Mouse (Mus musculus) hindbrain, embryonic 12.5 days (tissue): Measurements from ENCODE around the gene Uox. TPM values are rescaled to one million over a fixed set of nuclear protein-coding genes. Genes with fewer than 3 reads are reported as not detected.

Experiments used
- ATAC-seq: fragments of 200-750 bp; cut with Nextera tagmentation; 2 replicates; pipeline ENCODE4 v1.8.0; 2017; ENCODE audit warnings: moderate TSS enrichment; ENCODE audit not compliant: low FRiP score
- H3K27ac ChIP-seq: fragments of 300-500 bp; sonication (generic); 2 replicates; pipeline ENCODE4 v1.5.1; 2016; ENCODE audit warnings: mild to moderate bottlenecking
- H3K27me3 ChIP-seq: fragments of 300-500 bp; sonication (generic); 2 replicates; pipeline ENCODE4 v1.6.1; 2016; ENCODE audit warnings: mild to moderate bottlenecking
- H3K36me3 ChIP-seq: fragments of 300-500 bp; sonication (generic); 2 replicates; pipeline ENCODE4 v1.6.1; 2016; ENCODE audit warnings: mild to moderate bottlenecking
- H3K4me1 ChIP-seq: fragments of 300-500 bp; sonication (generic); 2 replicates; pipeline ENCODE4 v1.6.1; 2016
- H3K4me2 ChIP-seq: fragments of 300-500 bp; sonication (generic); replicated peaks from 2 replicates; pipeline ENCODE4 v1.6.1; 2016; ENCODE audit warnings: mild to moderate bottlenecking
- H3K4me3 ChIP-seq: fragments of 300-500 bp; sonication (generic); 2 replicates; pipeline ENCODE4 v1.5.1; 2016; ENCODE audit warnings: mild to moderate bottlenecking
- H3K9ac ChIP-seq: fragments of 300-500 bp; sonication (generic); 2 replicates; pipeline ENCODE4 v1.6.1; 2016; ENCODE audit warnings: mild to moderate bottlenecking, moderate library complexity
- H3K9me3 ChIP-seq: fragments of 300-500 bp; sonication (generic); replicated peaks from 2 replicates; pipeline ENCODE4 v1.6.1; 2016; ENCODE audit warnings: mild to moderate bottlenecking
- WGBS: fragments of 180-500 bp; shearing (Covaris S2); methylation state at CpG from one replicate; pipeline ENCODE4 v1.1.7; 2016; 5-methylcytosine and 5-hydroxymethylcytosine counted together
- polyA plus RNA-seq: library from polyadenylated mRNA; unstranded; fragments of >200 nt; fragmentation: Nextera tagmentation; extraction: Ambion mirVana; gene quantifications from 2 replicates; pipeline ENCODE4 v1.2.1, GENCODE M21; 2016

Gene Uox
- polyA plus RNA-seq, 1 experiment from 2014 or later = not detected

- WGBS = 91% methylated on average over 6 of the region's 6 CpGs
- no peak overlapping the region for H3K9ac ChIP-seq
- H3K4me1 ChIP-seq = no peaks in the 10 kb centered on the region
- H3K27me3 ChIP-seq = no peaks in the 10 kb centered on the region
- no peaks in the 10 kb centered on the region for H3K36me3 ChIP-seq
- H3K4me2 ChIP-seq = no peak overlapping the region
- no peak overlapping the region for H3K4me3 ChIP-seq
- H3K9me3 ChIP-seq = no peaks in the 10 kb centered on the region
- H3K27ac ChIP-seq = no peak overlapping the region
- no peak for ATAC-seq
Observed at GRCm38 (mm10) chr3:146589523-146589922, 19.3 kb downstream of the Uox start.

- Histone ChIP-seq H3K27me3 (no peaks in the 10 kb centered on the region), H3K27ac (no peak overlapping the region), H3K4me3 (no peak overlapping the region), H3K4me1 (no peaks in the 10 kb centered on the region), H3K9ac (no peak overlapping the region), H3K4me2 (no peak overlapping the region), H3K36me3 (no peaks in the 10 kb centered on the region), H3K9me3 (no peaks in the 10 kb centered on the region)
- no peak for ATAC-seq
- 73% methylated on average over 7 of the region's 7 CpGs for WGBS
Observed at GRCm38 (mm10) chr3:146591159-146591558, 20.9 kb downstream of the Uox start.

GRCm38 (mm10) chr3:146591601-146592000, 21.4 kb downstream of the Uox start:
- no peak for ATAC-seq
- no peak overlapping the region for H3K9ac ChIP-seq
- no peaks in the 10 kb centered on the region for H3K27me3 ChIP-seq
- no peaks in the 10 kb centered on the region for H3K9me3 ChIP-seq
- H3K4me3 ChIP-seq = no peak overlapping the region
- H3K36me3 ChIP-seq = no peaks in the 10 kb centered on the region
- no peak overlapping the region for H3K27ac ChIP-seq
- WGBS = 66% methylated on average over 2 of the region's 2 CpGs
- H3K4me2 ChIP-seq = no peak overlapping the region
- no peaks in the 10 kb centered on the region for H3K4me1 ChIP-seq

DNA sequence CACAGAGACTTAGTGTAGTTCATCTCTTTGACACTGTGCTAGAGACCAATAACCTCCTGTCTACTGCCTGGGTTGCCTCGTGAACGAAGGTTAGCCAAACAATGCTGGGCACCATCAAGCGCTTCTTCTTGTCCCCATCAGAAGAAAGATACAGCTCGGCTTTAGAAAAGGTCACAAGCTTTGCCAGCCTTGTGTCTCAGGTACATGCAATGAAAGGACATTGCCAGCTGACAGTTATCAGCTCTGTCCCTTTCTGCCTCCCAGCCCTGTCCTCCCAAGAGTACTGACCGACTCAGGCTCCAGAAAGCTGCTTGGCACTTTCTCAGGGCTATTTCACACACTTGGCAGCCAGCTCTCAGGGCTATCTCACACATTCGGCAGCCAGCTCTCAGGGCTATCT, 25.2 kb downstream of the Uox start:
- no peaks in the 10 kb centered on the region for H3K9me3 ChIP-seq
- 89% methylated on average over 6 of the region's 6 CpGs for WGBS
- no peak overlapping the region for H3K4me2 ChIP-seq
- H3K4me3 ChIP-seq = no peak overlapping the region
- H3K27me3 ChIP-seq = no peaks in the 10 kb centered on the region
- no peaks in the 10 kb centered on the region for H3K36me3 ChIP-seq
- ATAC-seq = no peak
- no peak overlapping the region for H3K27ac ChIP-seq
- H3K9ac ChIP-seq = no peak overlapping the region
- H3K4me1 ChIP-seq = no peaks in the 10 kb centered on the region

- ATAC-seq = no peak
- no peak overlapping the region for H3K27ac ChIP-seq
- H3K9me3 ChIP-seq = no peaks in the 10 kb centered on the region
- no peaks in the 10 kb centered on the region for H3K27me3 ChIP-seq
- H3K4me2 ChIP-seq = no peak overlapping the region
- H3K36me3 ChIP-seq = no peaks in the 10 kb centered on the region
- H3K4me3 ChIP-seq = no peak overlapping the region
- H3K4me1 ChIP-seq = no peaks in the 10 kb centered on the region
- no peak overlapping the region for H3K9ac ChIP-seq
- WGBS = 88% methylated on average over 8 of the region's 8 CpGs
Observed at GRCm38 (mm10) chr3:146596387-146596786, 26.2 kb downstream of the Uox start.

- Histone ChIP-seq H3K4me1 (no peaks in the 10 kb centered on the region), H3K27me3 (no peaks in the 10 kb centered on the region), H3K36me3 (no peaks in the 10 kb centered on the region), H3K4me2 (no peak overlapping the region), H3K4me3 (no peak overlapping the region), H3K27ac (no peak overlapping the region), H3K9ac (no peak overlapping the region), H3K9me3 (no peaks in the 10 kb centered on the region)
- 88% methylated on average over 7 of the region's 7 CpGs for WGBS
- ATAC-seq = no peak
Observed at GRCm38 (mm10) chr3:146596864-146597263, 26.6 kb downstream of the Uox start.

- H3K27me3 ChIP-seq = no peaks in the 10 kb centered on the region
- H3K4me3 ChIP-seq = no peak overlapping the region
- H3K4me2 ChIP-seq = no peak overlapping the region
- no peak overlapping the region for H3K9ac ChIP-seq
- no peak for ATAC-seq
- H3K36me3 ChIP-seq = no peaks in the 10 kb centered on the region
- no peak overlapping the region for H3K27ac ChIP-seq
- no peaks in the 10 kb centered on the region for H3K4me1 ChIP-seq
- WGBS = 87% methylated on average over 6 of the region's 6 CpGs
- H3K9me3 ChIP-seq = no peaks in the 10 kb centered on the region
Observed at GRCm38 (mm10) chr3:146598411-146598810, 28.2 kb downstream of the Uox start.

GRCm38 (mm10) chr3:146599198-146599900, 29.1 kb downstream of the Uox start:
- H3K9ac ChIP-seq = no peak overlapping the region
- 84% methylated on average over 6 of the region's 6 CpGs for WGBS
- ATAC-seq = no peak
- H3K4me2 ChIP-seq = no peak overlapping the region
- H3K4me1 ChIP-seq = no peaks in the 10 kb centered on the region
- no peaks in the 10 kb centered on the region for H3K27me3 ChIP-seq
- H3K4me3 ChIP-seq = no peak overlapping the region
- no peak overlapping the region for H3K27ac ChIP-seq
- H3K36me3 ChIP-seq = no peaks in the 10 kb centered on the region
- no peaks in the 10 kb centered on the region for H3K9me3 ChIP-seq

- Histone ChIP-seq H3K27ac (no peak overlapping the region), H3K9ac (no peak overlapping the region), H3K4me1 (no peaks in the 10 kb centered on the region), H3K9me3 (no peaks in the 10 kb centered on the region), H3K4me3 (no peak overlapping the region), H3K36me3 (no peaks in the 10 kb centered on the region), H3K4me2 (no peak overlapping the region), H3K27me3 (no peaks in the 10 kb centered on the region)
- no peak for ATAC-seq
- 91% methylated on average over 2 of the region's 2 CpGs for whole genome bisulfite sequencing
Observed at GRCm38 (mm10) chr3:146601205-146601604, 31.0 kb downstream of the Uox start.

GRCm38 (mm10) chr3:146602531-146602930, 32.3 kb downstream of the Uox start:
- Histone ChIP-seq H3K27ac (no peak overlapping the region), H3K4me3 (no peak overlapping the region), H3K9ac (no peak overlapping the region), H3K4me1 (peaks cover 3% of the 10 kb centered on the region; the same call in 1 of the 2 replicates), H3K27me3 (no peaks in the 10 kb centered on the region), H3K36me3 (no peaks in the 10 kb centered on the region), H3K9me3 (no peaks in the 10 kb centered on the region), H3K4me2 (no peak overlapping the region)
- no peak for ATAC-seq
- 96% methylated on average over 3 of the region's 3 CpGs for WGBS

- no peak for ATAC-seq
- WGBS = 87% methylated on average over 9 of the region's 9 CpGs
Observed at GRCm38 (mm10) chr3:146604647-146605046, 34.4 kb downstream of the Uox start.

DNA sequence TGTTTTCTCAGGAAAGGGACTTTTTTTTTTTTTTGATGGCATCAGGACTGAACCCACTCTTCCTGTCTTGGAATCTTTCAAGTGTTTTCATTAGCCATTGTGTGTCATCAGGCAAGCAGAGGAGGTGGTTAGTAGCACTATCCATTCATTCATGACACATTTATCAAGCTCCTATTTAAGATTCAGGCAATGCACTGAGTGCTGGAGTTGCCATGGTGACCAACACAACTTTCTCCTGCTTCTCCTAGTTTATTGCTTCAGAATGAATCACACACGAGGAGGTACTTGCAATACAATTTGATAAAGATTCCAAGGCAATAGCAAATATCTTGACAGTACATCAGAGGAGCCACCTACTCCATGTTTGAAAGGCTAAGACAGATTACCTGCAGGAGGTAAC, 37.1 kb downstream of the Uox start:
- Histone ChIP-seq H3K27ac (no peak overlapping the region), H3K4me1 (peaks cover 6% of the 10 kb centered on the region; the same call in 1 of the 2 replicates), H3K4me3 (no peak overlapping the region), H3K4me2 (no peak overlapping the region), H3K36me3 (no peaks in the 10 kb centered on the region), H3K9ac (no peak overlapping the region), H3K9me3 (no peaks in the 10 kb centered on the region), H3K27me3 (no peaks in the 10 kb centered on the region)
- WGBS = 35% methylated on average over 1 of the region's 1 CpGs
- ATAC-seq = no peak

More at GRCm38 (mm10) chr3:146604647-146605046, 34.4 kb downstream of the Uox start:
- Histone ChIP-seq H3K4me2 (no peak overlapping the region), H3K4me1 (peaks cover 6% of the 10 kb centered on the region; the same call in 1 of the 2 replicates), H3K4me3 (no peak overlapping the region), H3K36me3 (no peaks in the 10 kb centered on the region), H3K27ac (no peak overlapping the region), H3K9me3 (no peaks in the 10 kb centered on the region), H3K9ac (no peak overlapping the region), H3K27me3 (no peaks in the 10 kb centered on the region)

DNA sequence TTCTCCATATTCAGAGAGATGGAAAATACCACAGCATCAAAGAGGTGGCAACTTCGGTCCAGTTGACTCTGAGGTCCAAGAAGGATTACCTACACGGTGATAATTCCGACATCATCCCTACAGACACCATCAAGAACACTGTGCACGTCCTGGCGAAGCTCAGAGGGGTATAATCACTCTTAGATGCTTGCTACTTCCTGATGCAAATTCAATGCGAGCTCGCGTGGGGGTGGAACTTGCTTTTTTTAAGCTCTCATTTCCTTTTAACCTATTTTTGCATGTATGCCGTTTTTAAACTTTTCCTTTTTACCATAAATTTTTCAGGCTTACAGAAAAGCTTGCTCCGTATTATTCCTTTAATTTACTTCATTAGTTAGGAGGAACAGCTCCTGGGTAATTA, 40.1 kb downstream of the Uox start:
- no peak overlapping the region for H3K27ac ChIP-seq
- no peak overlapping the region for H3K9ac ChIP-seq
- H3K4me3 ChIP-seq = no peak overlapping the region
- ATAC-seq = no peak
- no peak overlapping the region for H3K4me2 ChIP-seq
- 88% methylated on average over 10 of the region's 10 CpGs for WGBS
- H3K27me3 ChIP-seq = no peaks in the 10 kb centered on the region
- no peaks in the 10 kb centered on the region for H3K36me3 ChIP-seq
- H3K9me3 ChIP-seq = no peaks in the 10 kb centered on the region
- H3K4me1 ChIP-seq = peaks cover 6% of the 10 kb centered on the region; the same call in 1 of the 2 replicates
